Mouse (Mus musculus) urinary bladder, postnatal 14 days (tissue): Measurements from ENCODE around the gene Psenen.

Experiments
- DNase-seq: peaks from one replicate; pipeline ENCODE4 v3.0.0; 2021; ENCODE audit warnings: low spot score

The Psenen gene

DNA sequence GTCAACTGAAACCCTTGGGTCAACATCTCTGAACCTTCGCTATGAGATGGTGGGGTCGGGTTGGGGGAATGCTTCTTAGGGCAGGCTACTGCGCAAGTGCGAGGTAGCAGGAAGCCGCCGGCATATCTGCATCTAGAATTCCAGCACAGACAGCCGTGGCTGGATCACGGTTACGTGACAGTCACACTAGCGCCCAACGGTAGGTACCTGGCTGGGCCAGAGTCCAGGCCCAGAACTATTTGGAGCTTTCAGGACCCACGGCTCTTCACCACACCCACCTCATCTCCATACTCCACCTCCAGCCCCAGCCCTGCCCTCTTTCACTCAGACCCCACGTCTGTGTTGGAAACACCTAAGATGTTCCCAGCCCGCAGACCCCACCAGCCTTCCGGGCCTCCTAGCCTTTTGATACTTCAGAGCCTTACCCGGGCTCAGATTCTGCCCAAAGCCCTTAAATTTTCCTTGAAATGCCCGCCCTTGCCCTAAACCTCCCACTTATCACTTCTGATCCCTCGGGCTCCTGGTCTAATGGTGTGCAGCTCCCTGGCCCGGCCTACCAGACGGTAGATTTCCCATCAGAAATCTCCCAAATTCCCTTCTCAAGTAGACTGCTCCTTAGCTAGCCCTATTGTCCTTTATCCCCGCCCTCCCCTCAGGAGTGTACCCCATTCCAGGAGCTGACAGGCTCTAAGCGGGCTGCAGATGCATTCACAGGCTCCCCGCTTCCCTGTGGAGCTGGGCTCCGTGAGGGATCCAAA lies 48.2 kb downstream of the Psenen start:
- DNase-seq = no peak
